Mouse (Mus musculus): Measurements from ENCODE around the gene Acacb.
A peak's percentile ranks its signal among the peaks of the same experiment; 100 is the strongest.

Gene Acacb

DNA sequence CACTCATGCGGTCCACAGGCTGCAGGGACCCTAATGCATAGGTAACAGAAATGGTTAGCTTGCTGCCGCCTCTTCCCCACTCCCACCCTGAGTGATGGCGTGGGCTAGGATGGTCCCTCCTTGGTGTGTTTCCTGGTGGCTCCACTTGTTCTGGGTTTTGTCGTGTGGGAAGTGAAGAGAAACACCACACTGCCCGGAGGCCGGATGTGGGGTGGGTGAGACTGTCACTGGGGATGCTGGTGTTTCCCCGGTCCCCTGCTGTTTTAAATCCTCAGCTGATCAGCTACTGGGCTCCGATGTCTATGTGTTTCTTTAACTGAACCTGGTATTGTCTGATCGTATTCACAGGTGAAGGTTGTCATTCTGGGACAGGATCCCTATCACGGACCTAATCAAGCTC, 10.8 kb upstream of the Acacb start:
- no peak for DNase-seq (ENCODE audit: low spot score)

GRCm38 (mm10) chr5:114137481-114138276, 8.7 kb upstream of the Acacb start:
- DNase-seq (ENCODE audit: low spot score): peak; percentile 44

GRCm38 (mm10) chr5:114138277-114139164, 7.8 kb upstream of the Acacb start:
- DNase-seq (ENCODE audit: low spot score): peak; percentile 71

DNA sequence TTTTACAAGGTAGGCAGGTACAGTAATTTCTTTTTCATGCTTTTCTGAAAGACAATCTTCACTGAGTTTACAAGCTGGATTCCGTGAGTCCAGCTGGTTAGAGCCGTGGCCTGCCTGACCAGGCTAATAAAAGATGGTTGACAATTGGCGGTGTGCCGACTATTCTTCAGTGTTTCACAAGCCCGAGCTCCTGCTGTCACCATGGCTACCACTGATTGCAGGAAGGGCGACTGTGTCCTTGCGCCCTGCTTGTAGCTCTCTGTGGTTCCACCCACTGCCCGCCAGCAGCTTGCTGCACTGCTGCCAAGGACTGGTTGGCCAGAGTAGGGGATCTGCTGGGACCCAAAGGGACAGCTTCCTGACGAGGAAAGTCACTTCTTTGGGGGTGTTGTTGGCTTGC, 7.2 kb upstream of the Acacb start:
- peak; percentile 95 for DNase-seq (ENCODE audit: low spot score)

GRCm38 (mm10) chr5:114147043-114147972, 973 bp downstream of the Acacb start:
- no peak for DNase-seq (ENCODE audit: low spot score)

DNA sequence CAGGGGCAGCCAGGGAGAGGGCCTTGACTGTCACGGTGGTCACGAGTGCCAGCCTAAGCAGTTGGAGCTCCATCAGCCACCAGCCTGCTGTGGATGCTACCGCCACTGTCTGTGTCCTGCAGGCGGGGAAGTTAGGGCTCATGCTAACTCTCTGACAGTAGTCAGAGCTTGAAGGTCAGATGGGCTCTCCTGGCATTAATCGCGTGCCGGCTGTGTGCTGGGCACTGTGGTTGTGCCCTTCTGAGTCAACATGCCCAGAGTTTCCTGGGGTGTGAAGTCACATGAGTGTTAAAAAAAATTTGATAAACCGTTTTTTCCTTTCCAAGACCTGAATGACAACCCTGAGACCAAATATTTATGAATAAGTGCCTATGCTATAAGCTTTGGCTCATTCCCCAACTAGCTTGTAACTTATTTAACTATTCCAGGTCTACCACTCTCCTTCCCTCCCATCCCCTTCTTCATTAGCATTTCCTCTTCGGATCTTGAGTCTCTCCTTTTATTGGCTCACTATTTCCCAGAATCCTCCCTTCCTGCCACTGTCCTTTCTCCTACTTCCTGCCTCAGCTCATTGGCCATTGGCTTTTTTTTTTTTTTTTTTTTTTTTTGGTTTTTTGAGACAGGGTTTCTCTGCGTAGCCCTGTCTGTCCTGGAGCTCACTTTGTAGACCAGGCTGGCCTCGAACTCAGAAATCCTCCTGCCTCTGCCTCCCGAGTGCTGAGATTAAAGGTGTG, 6.2 kb downstream of the Acacb start:
- DNase-seq (ENCODE audit: low spot score): no peak

GRCm38 (mm10) chr5:114153490-114153889, 7.2 kb downstream of the Acacb start:
- no peak for DNase-seq (ENCODE audit: low spot score)

DNA sequence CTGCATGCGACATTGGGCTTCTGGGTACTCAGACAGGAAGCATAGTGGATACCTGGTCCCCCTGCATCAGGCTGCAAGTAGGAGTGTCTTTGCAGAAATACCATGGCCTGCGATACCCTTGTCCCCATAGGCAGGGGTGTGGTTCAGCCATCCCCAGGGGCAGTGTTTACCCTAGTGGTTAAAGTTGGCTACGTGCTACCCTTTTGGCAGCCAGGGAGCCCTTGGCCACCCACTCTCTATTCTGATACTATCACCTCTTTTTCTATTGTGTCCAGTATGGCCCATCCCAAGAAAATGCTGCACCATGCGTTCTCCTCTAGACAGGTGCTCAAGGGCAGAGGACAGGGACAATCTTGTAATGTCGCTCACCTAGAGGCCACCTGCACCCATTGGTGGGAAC, 8.4 kb downstream of the Acacb start:
- no peak for DNase-seq (ENCODE audit: low spot score)

DNA sequence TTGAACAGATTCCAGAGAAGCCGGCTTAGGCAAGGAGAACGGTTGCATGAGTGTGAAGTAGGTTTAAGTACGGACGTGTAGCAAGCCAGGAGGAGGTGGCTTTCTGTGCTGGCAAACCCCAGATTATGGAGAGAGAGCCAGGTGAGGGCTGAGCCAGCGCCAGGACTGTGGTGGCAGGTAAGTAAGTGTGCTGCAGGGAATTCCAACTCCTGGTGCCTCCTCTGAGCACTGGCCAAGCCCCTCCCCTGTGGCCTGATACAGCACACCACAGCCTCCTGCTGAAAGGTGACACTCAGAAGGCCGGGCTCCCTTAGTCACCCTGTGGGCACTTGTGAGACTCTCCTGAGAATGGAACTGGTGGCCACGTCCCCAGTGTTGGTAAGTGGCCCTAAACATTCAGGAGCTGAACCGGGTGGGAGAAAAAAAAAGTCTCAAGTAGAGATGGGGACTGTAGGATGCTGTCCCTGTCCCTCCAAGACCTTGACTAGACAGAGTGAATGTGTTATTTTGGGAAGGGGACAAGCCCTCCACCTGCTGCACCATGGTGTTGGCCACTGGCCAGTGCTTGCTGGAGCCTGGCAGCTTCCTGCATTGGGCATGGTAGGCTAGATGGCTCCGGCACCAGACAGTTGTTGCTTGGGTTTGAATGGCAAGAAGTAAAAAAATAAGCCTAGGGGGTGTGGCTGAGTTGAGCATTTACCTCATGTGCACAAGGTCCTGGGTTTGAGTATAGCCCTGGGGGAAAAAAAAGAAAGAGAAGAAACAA, 9.0 kb downstream of the Acacb start:
- no peak for DNase-seq (ENCODE audit: low spot score)

GRCm38 (mm10) chr5:114157236-114157635, 10.9 kb downstream of the Acacb start:
- DNase-seq (ENCODE audit: low spot score): no peak

DNA sequence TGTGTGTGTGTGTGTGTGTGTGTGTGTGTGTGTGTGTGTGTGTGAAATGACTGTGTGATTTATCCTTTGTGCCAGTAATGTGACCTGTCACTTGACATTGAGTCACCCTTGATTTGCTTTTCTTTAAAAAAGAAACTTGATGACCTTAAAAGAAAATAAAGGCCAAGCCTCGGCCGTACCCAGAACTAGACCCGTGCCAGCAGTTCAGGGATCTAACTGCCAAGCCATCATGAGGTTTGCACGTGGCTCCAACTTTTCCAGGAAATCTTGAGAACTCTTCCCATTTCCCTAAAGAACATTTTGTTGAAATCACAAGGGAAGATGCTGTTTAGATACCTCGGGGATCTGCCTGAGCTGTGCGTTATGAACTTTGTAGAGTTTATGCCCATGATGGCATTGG, 15.1 kb downstream of the Acacb start:
- no peak for DNase-seq (ENCODE audit: low spot score)

- DNase-seq (ENCODE audit: low spot score): peak; percentile 35
Observed at GRCm38 (mm10) chr5:114162106-114162815, 15.9 kb downstream of the Acacb start.

GRCm38 (mm10) chr5:114163117-114163696, 16.9 kb downstream of the Acacb start:
- DNase-seq (ENCODE audit: low spot score): no peak

- no peak for DNase-seq (ENCODE audit: low spot score)
Observed at GRCm38 (mm10) chr5:114170345-114170744, 24.0 kb downstream of the Acacb start.

- no peak for DNase-seq (ENCODE audit: low spot score)
Observed at GRCm38 (mm10) chr5:114172936-114173335, 26.6 kb downstream of the Acacb start.

DNA sequence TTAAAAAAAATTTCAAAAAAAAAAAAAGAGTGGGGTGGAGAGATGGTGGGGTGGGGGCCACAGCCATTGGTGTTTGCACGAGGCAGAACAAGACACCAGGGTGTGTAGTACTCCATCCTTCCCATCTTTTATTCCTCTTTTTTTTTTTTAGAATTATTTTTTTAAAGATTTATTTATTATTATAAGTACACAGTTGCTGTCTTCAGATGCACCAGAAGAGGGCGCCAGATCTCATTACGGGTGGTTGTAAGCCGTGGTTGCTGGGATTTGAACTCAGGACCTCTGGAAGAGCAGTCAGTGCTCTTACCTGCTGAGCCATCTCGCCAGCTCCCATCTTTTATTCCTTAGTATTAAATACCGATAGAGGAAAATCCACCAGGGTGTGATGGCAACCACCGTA, 27.1 kb downstream of the Acacb start:
- DNase-seq (ENCODE audit: low spot score): no peak

- DNase-seq (ENCODE audit: low spot score): no peak
Observed at GRCm38 (mm10) chr5:114173877-114174581, 27.7 kb downstream of the Acacb start.

DNA sequence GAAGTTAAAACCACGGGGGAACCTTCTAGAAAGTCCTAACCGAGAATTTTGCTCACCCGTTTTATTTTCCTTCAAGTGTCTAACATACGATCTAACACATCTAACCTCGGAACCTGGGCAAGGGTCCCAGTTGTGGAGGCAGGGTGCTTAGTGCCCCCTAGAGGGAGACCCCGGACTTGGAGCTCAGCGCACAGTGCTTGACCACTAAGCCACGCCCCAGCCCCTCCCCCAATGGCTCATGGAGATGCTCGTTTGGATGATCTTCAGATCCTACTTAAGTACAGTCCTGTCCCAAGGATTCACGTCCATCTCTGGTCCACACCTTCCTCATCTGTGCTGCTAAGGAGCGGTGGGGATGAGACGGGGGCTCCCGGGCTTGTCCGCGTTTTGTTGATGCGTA, 28.3 kb downstream of the Acacb start:
- DNase-seq (ENCODE audit: low spot score): peak; percentile 39
